Mouse (Mus musculus) cerebellum, postnatal 14 days (tissue): ENCODE measurements at regions not wholly inside any gene's neighbourhood (a gene's known extent, or its start where the extent isn't known, plus 50 kb on each side); places are given as distances from the start of the nearest gene placed in this dataset.
A peak's percentile ranks its signal among the peaks of the same experiment; 100 is the strongest.

Experiments
- DNase-seq, 2 experiments: peaks; one replicate each; pipeline ENCODE4 v3.0.0; 2021; ENCODE audit warnings: mixed read lengths in 2 of 2

GRCm38 (mm10) chr3:58153874-58154756 lies 260.4 kb upstream of the Tsc22d2 start:
- no peak for DNase-seq

- DNase-seq: peak; percentile 65 to 72
These were observed 255.1 kb upstream of the Tsc22d2 start for GRCm38 (mm10) chr3:58159384-58159783.

- DNase-seq: no peak
These were observed 252.3 kb upstream of the Tsc22d2 start for GRCm38 (mm10) chr3:58162238-58162637.

GRCm38 (mm10) chr3:58163806-58164205 lies 250.7 kb upstream of the Tsc22d2 start:
- peak; percentile 85 for DNase-seq

GRCm38 (mm10) chr3:58166628-58167027 lies 247.9 kb upstream of the Tsc22d2 start:
- peak in 1 of 2 experiments; percentile 19 for DNase-seq

GRCm38 (mm10) chr3:58167121-58167520 lies 247.4 kb upstream of the Tsc22d2 start:
- DNase-seq: no peak

DNA sequence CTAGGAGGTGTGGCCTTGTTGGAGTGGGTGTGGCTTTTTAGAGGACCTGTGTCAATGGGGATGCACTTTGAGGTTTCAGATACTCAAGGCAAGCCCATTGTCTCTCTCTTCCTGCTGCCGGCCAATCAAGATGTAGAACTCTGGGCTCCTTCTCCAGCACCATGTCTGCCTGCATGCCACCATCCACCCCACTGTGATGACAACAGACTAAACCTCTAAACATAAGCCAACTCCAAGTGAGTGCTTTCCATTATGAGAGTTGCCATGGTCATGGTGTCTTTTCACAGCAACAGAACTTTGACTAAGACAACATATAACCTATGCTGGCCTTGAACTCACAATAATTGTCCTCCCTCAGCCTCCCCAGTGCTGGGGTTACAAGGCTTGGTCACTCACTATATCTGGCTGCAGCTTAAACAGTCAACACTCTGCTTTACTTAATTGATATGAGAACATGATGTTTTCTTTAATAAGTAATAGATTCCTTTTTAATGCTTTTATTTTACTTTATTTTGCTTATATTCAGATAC lies 246.7 kb upstream of the Tsc22d2 start:
- DNase-seq: no peak

GRCm38 (mm10) chr3:58168522-58169185 lies 245.9 kb upstream of the Tsc22d2 start:
- peak; percentile 47 to 56 for DNase-seq

DNA sequence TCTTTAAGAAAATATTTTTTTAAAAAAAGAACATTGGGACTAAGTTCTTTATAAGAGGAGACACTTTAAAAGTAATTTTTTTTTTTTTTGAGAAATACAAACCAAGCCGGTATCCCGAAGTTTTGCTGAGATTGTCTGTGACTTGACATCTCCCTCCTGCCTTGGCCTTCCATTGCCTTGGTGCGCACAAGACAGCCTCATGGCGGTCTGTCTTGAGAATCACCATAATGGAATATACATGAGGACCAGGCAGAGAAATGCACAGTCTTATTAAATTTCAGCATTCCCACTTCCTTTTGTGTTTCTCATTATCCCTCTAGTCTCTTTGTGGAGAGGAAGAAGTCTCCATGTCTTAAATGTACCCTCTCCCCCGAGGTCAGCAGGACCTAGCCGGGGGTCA lies 244.7 kb upstream of the Tsc22d2 start:
- no peak for DNase-seq

DNA sequence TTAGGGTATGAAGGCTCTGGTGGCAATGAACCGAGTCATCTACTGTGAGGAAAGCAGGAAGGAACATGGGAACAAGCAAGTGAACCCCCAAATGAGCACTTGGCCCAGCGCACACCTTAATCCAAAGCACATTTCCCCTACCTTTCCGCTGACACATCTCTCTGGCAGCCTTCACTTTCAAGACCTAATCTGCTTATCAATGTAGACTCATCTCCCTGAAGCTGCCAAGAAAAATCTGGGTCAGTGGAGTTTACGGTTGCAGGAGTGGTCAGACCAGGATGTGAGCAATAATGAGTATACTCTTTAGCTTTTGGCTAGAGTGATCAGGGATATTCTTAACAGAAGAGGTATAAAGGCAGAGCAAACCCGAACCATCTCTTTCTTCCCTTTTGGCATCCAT lies 242.4 kb upstream of the Tsc22d2 start:
- DNase-seq: no peak

GRCm38 (mm10) chr3:58173821-58174220 lies 240.7 kb upstream of the Tsc22d2 start:
- no peak for DNase-seq

- no peak for DNase-seq
These were observed 232.8 kb upstream of the Tsc22d2 start for GRCm38 (mm10) chr3:58181715-58182114.

GRCm38 (mm10) chr3:58182299-58182698 lies 232.2 kb upstream of the Tsc22d2 start:
- no peak for DNase-seq

DNA sequence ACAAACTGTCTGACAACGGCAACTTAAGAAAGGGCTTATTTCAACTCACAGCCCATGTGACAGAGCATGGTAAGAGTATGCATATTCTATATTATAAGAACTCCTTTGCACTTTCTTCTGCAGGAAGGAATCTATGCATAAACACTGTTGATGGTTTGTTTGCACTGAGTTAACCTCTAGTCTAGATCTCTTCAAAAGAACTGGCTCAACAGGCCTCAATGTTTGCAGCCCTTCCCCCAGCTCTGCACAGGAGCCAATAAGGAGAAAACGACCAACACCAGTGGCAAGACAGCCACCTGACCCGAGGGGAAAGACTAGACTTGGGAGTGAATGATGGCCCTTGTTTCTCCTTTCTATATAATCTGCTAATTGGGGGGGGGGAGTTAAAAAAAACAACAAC lies 231.2 kb upstream of the Tsc22d2 start:
- no peak for DNase-seq

- no peak for DNase-seq
These were observed 214.1 kb upstream of the Tsc22d2 start for GRCm38 (mm10) chr3:58200462-58200861.

- DNase-seq: no peak
These were observed 211.7 kb upstream of the Tsc22d2 start for GRCm38 (mm10) chr3:58202816-58203215.

DNA sequence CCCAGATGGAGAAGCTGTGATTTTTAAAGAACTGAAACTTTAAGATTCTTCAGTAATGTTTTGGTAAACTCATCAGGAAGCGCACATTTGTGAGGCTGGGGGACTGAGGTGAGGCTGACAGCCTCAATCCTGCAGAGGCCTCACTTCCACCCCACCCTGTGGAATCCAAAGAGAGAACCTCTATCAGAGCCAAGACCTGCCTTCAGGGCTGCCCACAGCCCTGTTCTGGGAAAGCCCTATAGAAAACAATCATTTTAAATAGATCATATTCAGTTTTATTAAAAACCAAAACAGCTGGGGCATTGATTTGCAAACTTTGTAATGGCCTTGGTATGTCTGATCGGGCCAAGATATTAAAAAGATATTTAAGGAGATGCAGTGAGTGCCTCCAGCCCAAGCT lies 210.7 kb upstream of the Tsc22d2 start:
- no peak for DNase-seq

DNA sequence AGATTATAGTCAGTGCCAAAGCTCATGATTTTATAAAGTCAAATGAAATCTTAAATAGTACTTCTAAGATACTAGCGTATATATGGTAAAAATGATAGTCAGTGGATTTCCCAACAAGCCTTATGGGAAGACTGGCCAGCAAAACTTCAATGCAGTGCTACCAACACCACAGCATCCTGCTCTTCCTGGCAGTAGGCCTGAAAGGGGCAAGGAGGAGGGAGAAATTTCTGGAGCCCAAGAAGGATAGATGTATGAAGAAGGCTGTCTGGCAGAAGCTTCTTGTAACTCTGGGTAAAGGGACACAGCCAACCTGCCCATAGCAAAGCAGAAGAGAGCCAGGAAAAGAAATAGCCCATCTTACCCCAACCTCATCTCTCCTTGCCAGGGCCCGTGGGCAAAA lies 209.0 kb upstream of the Tsc22d2 start:
- no peak for DNase-seq

GRCm38 (mm10) chr3:58206776-58207398 lies 207.6 kb upstream of the Tsc22d2 start:
- DNase-seq: no peak

DNA sequence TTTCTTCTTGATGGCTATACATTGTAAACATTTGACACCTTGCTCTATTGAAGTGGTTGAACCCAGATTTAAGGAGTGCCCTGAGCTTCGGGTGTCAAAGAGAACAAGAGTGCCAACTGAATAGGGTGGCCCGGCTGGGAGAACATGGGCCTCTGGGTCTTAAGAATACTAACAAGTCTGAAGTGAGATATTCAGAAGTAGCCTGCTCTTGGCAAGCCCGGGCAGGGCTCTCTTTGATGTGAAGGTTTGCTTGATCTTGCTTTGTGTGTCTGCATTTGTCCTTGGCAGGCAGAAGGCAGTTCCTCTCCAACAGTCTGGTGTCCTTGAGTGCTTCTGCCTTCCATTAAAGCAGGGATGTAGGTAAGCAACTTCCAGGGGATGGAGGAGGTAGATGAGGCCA lies 203.5 kb upstream of the Tsc22d2 start:
- no peak for DNase-seq

GRCm38 (mm10) chr3:58224696-58225095 lies 189.8 kb upstream of the Tsc22d2 start:
- DNase-seq: no peak

DNA sequence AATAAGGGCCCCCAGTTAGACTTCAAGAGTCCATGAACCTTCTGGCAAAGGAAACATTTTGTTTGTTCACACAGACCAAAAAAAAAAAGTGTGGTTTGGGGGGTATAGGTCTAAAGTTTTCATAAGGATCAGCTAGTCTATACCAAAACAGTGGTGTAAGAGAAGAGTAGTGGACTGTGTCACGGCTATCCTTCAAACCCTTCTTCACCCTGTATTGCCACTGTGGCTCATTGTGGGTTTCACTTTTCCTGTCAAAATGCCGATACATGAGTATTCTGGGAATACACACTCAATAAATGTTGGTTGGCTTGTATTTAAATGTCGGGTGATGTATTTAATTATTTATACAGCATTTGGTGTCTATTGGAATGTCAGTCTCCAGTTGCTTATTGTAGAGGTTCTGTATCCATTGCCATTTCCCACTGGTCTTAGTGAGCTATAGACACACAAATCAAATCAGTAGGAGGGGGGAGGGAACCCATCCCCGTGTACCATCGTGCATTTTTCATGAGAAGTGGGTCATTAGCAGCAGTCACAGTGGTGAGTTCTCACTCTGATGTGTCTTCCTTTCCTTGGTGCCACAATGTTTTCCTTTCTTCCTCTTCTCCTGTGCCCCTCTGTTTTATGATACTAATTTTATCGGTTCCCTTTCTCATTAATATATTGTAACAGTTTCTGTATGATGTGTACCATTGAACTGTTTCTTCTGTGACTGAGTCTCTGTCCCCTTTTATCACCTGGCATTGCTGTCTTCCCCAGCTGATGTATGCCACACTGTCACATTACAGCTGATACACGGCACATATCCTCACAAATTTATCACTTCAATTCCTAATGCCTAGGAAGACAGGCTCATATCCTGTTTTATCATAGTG lies 187.8 kb upstream of the Tsc22d2 start:
- no peak for DNase-seq

DNA sequence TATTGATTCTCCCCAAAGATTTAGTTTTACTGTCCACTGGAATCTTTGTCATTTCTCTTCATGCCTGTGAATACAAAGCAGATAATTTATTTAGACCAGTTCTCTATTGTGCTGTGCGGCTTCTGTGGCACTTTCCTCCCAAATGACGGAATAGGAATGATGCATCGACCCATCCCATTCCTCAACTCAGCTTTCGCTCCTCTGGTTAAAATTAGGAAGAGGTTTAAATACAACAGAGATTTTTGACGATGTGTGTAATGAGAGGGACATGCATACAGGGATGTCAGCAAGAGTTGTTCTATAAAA lies 187.2 kb upstream of the Tsc22d2 start:
- DNase-seq: no peak
